Mouse (Mus musculus): ENCODE results near the gene Akap13. TPM values are rescaled to one million over a fixed set of nuclear protein-coding genes. Genes with fewer than 3 reads are reported as not detected.
A peak's percentile ranks its signal among the peaks of the same experiment; 100 is the strongest.

Akap13 gene
- total and polyA plus RNA-seq, 2 experiments: 8.5 to 92.1 TPM

DNA sequence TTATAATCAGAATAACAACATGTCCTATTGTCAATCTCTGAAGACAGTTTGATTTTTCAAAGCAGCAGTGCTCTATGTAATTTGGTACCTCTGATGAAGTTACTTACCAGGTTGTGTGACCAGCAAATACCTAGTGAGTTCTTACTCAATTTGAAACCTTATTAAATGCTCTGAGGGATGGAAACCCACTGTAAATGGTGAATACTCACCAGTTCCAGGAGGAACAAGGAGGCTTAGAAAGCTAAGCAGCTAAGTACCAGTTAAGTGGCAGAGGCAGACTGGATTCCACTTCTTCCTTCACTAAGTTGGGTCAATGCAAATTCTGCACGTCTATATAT, 231.5 kb downstream of the Akap13 start:
- no peak for TF ChIP-seq CTCF (IDR thresholded peaks at IDR 0.05; ENCODE audit: low read depth, low read length)
- no peak for TF ChIP-seq POLR2A (IDR thresholded peaks at IDR 0.05; ENCODE audit: extremely low read depth, insufficient read depth, low read length)
- 89% methylated on average over 1 of the region's 1 CpGs for WGBS
- Histone ChIP-seq H3K9ac (ENCODE audit: low read depth, low read length) (no peak overlapping the region), H3K4me3 (ENCODE audit: insufficient read depth, low read depth, low read length) (no peak overlapping the region), H3K27ac (replicated peaks; ENCODE audit: insufficient read depth, low read depth, low read length) (peak overlapping the region; percentile 39; the same call in 1 of the 2 replicates), H3K36me3 (ENCODE audit: control insufficient read depth, insufficient read depth, low read length) (peaks cover 51% of the 10 kb centered on the region), H3K27me3 (ENCODE audit: control insufficient read depth, insufficient read depth, low read length) (no peaks in the 10 kb centered on the region), H3K79me2 (ENCODE audit: control insufficient read depth, insufficient read depth, low read length) (peaks cover 2% of the 10 kb centered on the region; the same call in 1 of the 2 replicates), H3K4me1 (ENCODE audit: control insufficient read depth, insufficient read depth, low read length) (peaks cover 2% of the 10 kb centered on the region; the same call in 1 of the 2 replicates)
- no peak for DNase-seq (ENCODE audit: extremely low read depth, low read depth, low spot score)

GRCm38 (mm10) chr7:75688144-75688543, 232.8 kb downstream of the Akap13 start:
- DNase-seq (ENCODE audit: extremely low read depth, low read depth, low spot score): no peak
- H3K79me2 ChIP-seq (ENCODE audit: control insufficient read depth, insufficient read depth, low read length): peaks cover 7% of the 10 kb centered on the region; the same call in 1 of the 2 replicates
- H3K27me3 ChIP-seq (ENCODE audit: control insufficient read depth, insufficient read depth, low read length): no peaks in the 10 kb centered on the region
- peaks cover 2% of the 10 kb centered on the region; the same call in 1 of the 2 replicates for H3K4me1 ChIP-seq (ENCODE audit: control insufficient read depth, insufficient read depth, low read length)
- H3K9ac ChIP-seq (ENCODE audit: low read depth, low read length): no peak overlapping the region
- peaks cover 53% of the 10 kb centered on the region for H3K36me3 ChIP-seq (ENCODE audit: control insufficient read depth, insufficient read depth, low read length)
- H3K4me3 ChIP-seq (ENCODE audit: insufficient read depth, low read depth, low read length): no peak overlapping the region
- WGBS: 92% methylated on average over 3 of the region's 3 CpGs
- TF ChIP-seq POLR2A (IDR thresholded peaks at IDR 0.05; ENCODE audit: extremely low read depth, insufficient read depth, low read length) (no peak), CTCF (IDR thresholded peaks at IDR 0.05; ENCODE audit: low read depth, low read length) (peak; percentile 36; the same call in 1 of the 2 replicates)
- H3K27ac ChIP-seq (replicated peaks; ENCODE audit: insufficient read depth, low read depth, low read length): no peak overlapping the region

DNA sequence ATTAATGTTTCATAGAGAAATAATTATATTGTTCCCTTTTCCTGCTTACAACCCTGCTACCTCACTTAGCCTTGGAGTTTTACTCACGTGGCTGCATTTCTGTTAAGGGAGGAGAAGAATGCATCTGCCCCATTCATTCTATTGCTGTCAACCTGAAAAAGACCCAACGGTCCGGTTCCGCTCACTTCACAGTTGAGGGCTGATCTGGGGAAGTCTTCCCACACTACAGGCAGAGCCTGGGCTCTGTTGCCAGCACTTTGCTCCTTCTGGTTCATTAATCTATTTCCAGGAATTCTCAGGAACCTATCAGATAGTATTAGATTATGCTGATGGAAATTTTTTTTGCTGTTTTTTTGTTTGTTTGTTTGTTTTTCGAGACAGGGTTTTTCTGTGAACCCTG, 239.4 kb downstream of the Akap13 start:
- DNase-seq (ENCODE audit: extremely low read depth, low read depth, low spot score): no peak
- TF ChIP-seq POLR2A (IDR thresholded peaks at IDR 0.05; ENCODE audit: extremely low read depth, insufficient read depth, low read length) (no peak), CTCF (IDR thresholded peaks at IDR 0.05; ENCODE audit: low read depth, low read length) (no peak)
- H3K79me2 ChIP-seq (ENCODE audit: control insufficient read depth, insufficient read depth, low read length): peaks cover 7% of the 10 kb centered on the region; the same call in 1 of the 2 replicates
- H3K9ac ChIP-seq (ENCODE audit: low read depth, low read length): no peak overlapping the region
- 95% methylated on average over 5 of the region's 5 CpGs for WGBS
- no peaks in the 10 kb centered on the region for H3K27me3 ChIP-seq (ENCODE audit: control insufficient read depth, insufficient read depth, low read length)
- no peak overlapping the region for H3K27ac ChIP-seq (replicated peaks; ENCODE audit: insufficient read depth, low read depth, low read length)
- H3K36me3 ChIP-seq (ENCODE audit: control insufficient read depth, insufficient read depth, low read length): peaks cover 47% of the 10 kb centered on the region
- no peaks in the 10 kb centered on the region for H3K4me1 ChIP-seq (ENCODE audit: control insufficient read depth, insufficient read depth, low read length)
- no peak overlapping the region for H3K4me3 ChIP-seq (ENCODE audit: insufficient read depth, low read depth, low read length)

DNA sequence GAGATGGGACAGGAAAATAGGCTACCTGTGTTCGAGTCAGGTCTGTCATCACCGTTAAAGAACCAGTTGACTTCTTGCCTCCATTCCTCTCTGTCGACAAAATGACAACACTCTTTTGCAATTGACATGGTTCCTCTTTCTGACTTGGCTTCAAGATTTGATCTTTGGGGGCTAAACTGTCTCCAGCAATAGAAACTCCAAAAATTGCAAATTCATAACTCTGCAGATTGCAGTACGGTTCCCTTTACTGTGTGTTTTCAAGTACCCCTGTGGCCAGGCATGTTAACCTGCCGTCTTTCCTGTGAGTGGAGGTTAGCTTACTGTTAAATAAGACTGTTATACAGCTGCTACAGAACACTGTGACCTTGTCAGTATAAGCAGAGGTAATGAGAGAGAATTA, 244.5 kb downstream of the Akap13 start:
- H3K4me1 ChIP-seq (ENCODE audit: control insufficient read depth, insufficient read depth, low read length): no peaks in the 10 kb centered on the region
- no peak for DNase-seq (ENCODE audit: extremely low read depth, low read depth, low spot score)
- no peak overlapping the region for H3K4me3 ChIP-seq (ENCODE audit: insufficient read depth, low read depth, low read length)
- H3K27me3 ChIP-seq (ENCODE audit: control insufficient read depth, insufficient read depth, low read length): no peaks in the 10 kb centered on the region
- no peak overlapping the region for H3K9ac ChIP-seq (ENCODE audit: low read depth, low read length)
- no peak for TF ChIP-seq POLR2A (IDR thresholded peaks at IDR 0.05; ENCODE audit: extremely low read depth, insufficient read depth, low read length)
- TF ChIP-seq CTCF (IDR thresholded peaks at IDR 0.05; ENCODE audit: low read depth, low read length): no peak
- peaks cover 69% of the 10 kb centered on the region for H3K36me3 ChIP-seq (ENCODE audit: control insufficient read depth, insufficient read depth, low read length)
- WGBS: 85% methylated on average over 5 of the region's 5 CpGs
- no peak overlapping the region for H3K27ac ChIP-seq (replicated peaks; ENCODE audit: insufficient read depth, low read depth, low read length)
- no peaks in the 10 kb centered on the region for H3K79me2 ChIP-seq (ENCODE audit: control insufficient read depth, insufficient read depth, low read length)

- Histone ChIP-seq H3K27ac (replicated peaks; ENCODE audit: insufficient read depth, low read depth, low read length) (no peak overlapping the region), H3K36me3 (ENCODE audit: control insufficient read depth, insufficient read depth, low read length) (peaks cover 70% of the 10 kb centered on the region), H3K27me3 (ENCODE audit: control insufficient read depth, insufficient read depth, low read length) (no peaks in the 10 kb centered on the region), H3K9ac (ENCODE audit: low read depth, low read length) (no peak overlapping the region), H3K79me2 (ENCODE audit: control insufficient read depth, insufficient read depth, low read length) (no peaks in the 10 kb centered on the region; the same call in 1 of the 2 replicates), H3K4me1 (ENCODE audit: control insufficient read depth, insufficient read depth, low read length) (no peaks in the 10 kb centered on the region), H3K4me3 (ENCODE audit: insufficient read depth, low read depth, low read length) (no peak overlapping the region)
- no peak for TF ChIP-seq CTCF (IDR thresholded peaks at IDR 0.05; ENCODE audit: low read depth, low read length)
- no peak for TF ChIP-seq POLR2A (IDR thresholded peaks at IDR 0.05; ENCODE audit: extremely low read depth, insufficient read depth, low read length)
- WGBS: 84% methylated on average over 10 of the region's 10 CpGs
- DNase-seq (ENCODE audit: extremely low read depth, low read depth, low spot score): peak; percentile 37
Measured at GRCm38 (mm10) chr7:75700771-75701345, 245.5 kb downstream of the Akap13 start.

DNA sequence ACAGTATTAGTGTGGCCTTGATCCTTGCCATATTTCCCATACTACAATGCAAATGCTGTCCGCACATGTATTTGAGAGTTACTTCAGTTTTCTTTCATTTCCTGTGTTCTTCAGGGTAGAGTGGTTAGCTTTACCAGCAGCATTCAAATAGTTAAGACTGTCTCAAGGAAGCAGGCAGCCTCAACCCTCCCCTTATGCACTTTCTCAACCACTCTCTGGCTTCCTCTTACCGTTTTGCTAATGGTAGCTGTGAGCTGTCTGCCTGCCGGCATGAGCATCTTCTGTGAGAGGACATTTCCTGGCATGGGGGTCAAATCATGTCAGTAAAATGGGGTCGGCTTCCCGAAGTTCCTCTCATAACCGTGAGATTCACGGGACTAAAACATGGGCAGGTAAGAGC, 246.4 kb downstream of the Akap13 start:
- Histone ChIP-seq H3K27ac (replicated peaks; ENCODE audit: insufficient read depth, low read depth, low read length) (no peak overlapping the region), H3K27me3 (ENCODE audit: control insufficient read depth, insufficient read depth, low read length) (no peaks in the 10 kb centered on the region), H3K4me3 (ENCODE audit: insufficient read depth, low read depth, low read length) (peak overlapping the region; percentile 35; the same call in 1 of the 2 replicates), H3K36me3 (ENCODE audit: control insufficient read depth, insufficient read depth, low read length) (peaks cover 67% of the 10 kb centered on the region), H3K9ac (ENCODE audit: low read depth, low read length) (no peak overlapping the region), H3K4me1 (ENCODE audit: control insufficient read depth, insufficient read depth, low read length) (no peaks in the 10 kb centered on the region), H3K79me2 (ENCODE audit: control insufficient read depth, insufficient read depth, low read length) (peaks cover 3% of the 10 kb centered on the region; the same call in 1 of the 2 replicates)
- 78% methylated on average over 7 of the region's 7 CpGs for WGBS
- TF ChIP-seq CTCF (IDR thresholded peaks at IDR 0.05; ENCODE audit: low read depth, low read length): no peak
- no peak for TF ChIP-seq POLR2A (IDR thresholded peaks at IDR 0.05; ENCODE audit: extremely low read depth, insufficient read depth, low read length)
- DNase-seq (ENCODE audit: extremely low read depth, low read depth, low spot score): no peak
